Mouse (Mus musculus): ENCODE measurements around the gene Pip5k1c. TPM values are rescaled to one million over a fixed set of nuclear protein-coding genes. Genes with fewer than 3 reads are reported as not detected.
A peak's percentile ranks its signal among the peaks of the same experiment; 100 is the strongest.

The Pip5k1c gene
- polyA plus RNA-seq, 1 experiment from 2014 or later, result 31.2 TPM

- Histone ChIP-seq H3K9ac (replicated peaks; ENCODE audit: low read depth) (no peak within 1 kb of the TSS), H3K27me3 (replicated peaks; ENCODE audit: insufficient read depth, low read length) (peaks cover 25% of the 10 kb centered on the region), H3K4me2 (replicated peaks; ENCODE audit: low read depth, low read length) (no peak within 1 kb of the TSS), H3K4me3 (ENCODE audit: low read depth, low read length) (no peak within 1 kb of the TSS), H3K9me3 (ENCODE audit: low read length) (no peaks in the 10 kb centered on the region), H3K4me1 (ENCODE audit: insufficient read depth, low read depth, low read length) (no peaks in the 10 kb centered on the region; the same call in 1 of the 2 replicates), H3K36me3 (ENCODE audit: insufficient read depth, low read length) (no peaks in the 10 kb centered on the region), H3K27ac (ENCODE audit: low read length) (no peak within 1 kb of the TSS)
- 12% methylated on average over 42 of the region's 44 CpGs for WGBS
- no peak for TF ChIP-seq EP300 (IDR thresholded peaks at IDR 0.05)
- TF ChIP-seq CTCF (IDR thresholded peaks at IDR 0.05), result peak; percentile 21; the same call in 1 of the 2 replicates
- DNase-seq (ENCODE audit: low spot score) (peak; percentile 39), ATAC-seq (0 out of 2 replicates have a peak, but pooled peaks have one; percentile 16)
Observed at GRCm38 (mm10) chr10:81252424-81253419, 40.0 kb upstream of the Pip5k1c start, which contains the start of gene Matk. Matk (plus strand) TSS chr10:81252935.

GRCm38 (mm10) chr10:81254886-81255285 is 37.9 kb upstream of the Pip5k1c start:
- H3K9me3 ChIP-seq (ENCODE audit: low read length), result no peaks in the 10 kb centered on the region
- WGBS, result 50% methylated on average over 1 of the region's 1 CpGs
- no peak overlapping the region for H3K9ac ChIP-seq (replicated peaks; ENCODE audit: low read depth)
- no peak overlapping the region for H3K4me2 ChIP-seq (replicated peaks; ENCODE audit: low read depth, low read length)
- TF ChIP-seq CTCF (IDR thresholded peaks at IDR 0.05), result no peak
- TF ChIP-seq EP300 (IDR thresholded peaks at IDR 0.05), result no peak
- no peak overlapping the region for H3K4me3 ChIP-seq (ENCODE audit: low read depth, low read length)
- H3K27me3 ChIP-seq (replicated peaks; ENCODE audit: insufficient read depth, low read length), result peaks cover 44% of the 10 kb centered on the region
- H3K27ac ChIP-seq (ENCODE audit: low read length), result no peak overlapping the region
- H3K4me1 ChIP-seq (ENCODE audit: insufficient read depth, low read depth, low read length), result no peaks in the 10 kb centered on the region; the same call in 1 of the 2 replicates
- DNase-seq (ENCODE audit: low spot score) (no peak), ATAC-seq (no peak)
- no peaks in the 10 kb centered on the region for H3K36me3 ChIP-seq (ENCODE audit: insufficient read depth, low read length)

GRCm38 (mm10) chr10:81257158-81258039 is 35.4 kb upstream of the Pip5k1c start:
- no peak overlapping the region for H3K9ac ChIP-seq (replicated peaks; ENCODE audit: low read depth)
- ATAC-seq, result no peak
- H3K27me3 ChIP-seq (replicated peaks; ENCODE audit: insufficient read depth, low read length), result peaks cover 40% of the 10 kb centered on the region
- TF ChIP-seq CTCF (IDR thresholded peaks at IDR 0.05) (no peak), EP300 (IDR thresholded peaks at IDR 0.05) (no peak)
- no peaks in the 10 kb centered on the region for H3K36me3 ChIP-seq (ENCODE audit: insufficient read depth, low read length)
- H3K4me1 ChIP-seq (ENCODE audit: insufficient read depth, low read depth, low read length), result no peaks in the 10 kb centered on the region; the same call in 1 of the 2 replicates
- DNase-seq (ENCODE audit: low spot score), result no peak
- peak overlapping the region; percentile 24 for H3K4me3 ChIP-seq (ENCODE audit: low read depth, low read length)
- peaks cover 3% of the 10 kb centered on the region; the same call in 1 of the 2 replicates for H3K9me3 ChIP-seq (ENCODE audit: low read length)
- H3K27ac ChIP-seq (ENCODE audit: low read length), result no peak overlapping the region
- WGBS, result 3% methylated on average over 51 of the region's 62 CpGs
- H3K4me2 ChIP-seq (replicated peaks; ENCODE audit: low read depth, low read length), result peak overlapping the region; percentile 50

GRCm38 (mm10) chr10:81259225-81259884 is 33.4 kb upstream of the Pip5k1c start:
- Histone ChIP-seq H3K9me3 (ENCODE audit: low read length) (peaks cover 3% of the 10 kb centered on the region; the same call in 1 of the 2 replicates), H3K27ac (ENCODE audit: low read length) (no peak overlapping the region), H3K4me3 (ENCODE audit: low read depth, low read length) (no peak overlapping the region), H3K9ac (replicated peaks; ENCODE audit: low read depth) (no peak overlapping the region), H3K27me3 (replicated peaks; ENCODE audit: insufficient read depth, low read length) (peaks cover 27% of the 10 kb centered on the region), H3K4me2 (replicated peaks; ENCODE audit: low read depth, low read length) (no peak overlapping the region), H3K4me1 (ENCODE audit: insufficient read depth, low read depth, low read length) (no peaks in the 10 kb centered on the region; the same call in 1 of the 2 replicates), H3K36me3 (ENCODE audit: insufficient read depth, low read length) (peaks cover 3% of the 10 kb centered on the region; the same call in 1 of the 2 replicates)
- ATAC-seq (peak; percentile 18; the same call in 1 of the 2 replicates), DNase-seq (ENCODE audit: low spot score) (no peak)
- TF ChIP-seq EP300 (IDR thresholded peaks at IDR 0.05) (no peak), CTCF (IDR thresholded peaks at IDR 0.05) (no peak)
- 39% methylated on average over 20 of the region's 21 CpGs for WGBS

GRCm38 (mm10) chr10:81261025-81261424 is 31.7 kb upstream of the Pip5k1c start:
- Histone ChIP-seq H3K9me3 (ENCODE audit: low read length) (peaks cover 3% of the 10 kb centered on the region; the same call in 1 of the 2 replicates), H3K4me2 (replicated peaks; ENCODE audit: low read depth, low read length) (no peak overlapping the region), H3K9ac (replicated peaks; ENCODE audit: low read depth) (no peak overlapping the region), H3K4me1 (ENCODE audit: insufficient read depth, low read depth, low read length) (no peaks in the 10 kb centered on the region; the same call in none of the 2 replicates), H3K27ac (ENCODE audit: low read length) (no peak overlapping the region), H3K36me3 (ENCODE audit: insufficient read depth, low read length) (peaks cover 8% of the 10 kb centered on the region), H3K27me3 (replicated peaks; ENCODE audit: insufficient read depth, low read length) (peaks cover 27% of the 10 kb centered on the region), H3K4me3 (ENCODE audit: low read depth, low read length) (no peak overlapping the region)
- ATAC-seq (no peak), DNase-seq (ENCODE audit: low spot score) (no peak)
- WGBS, result 78% methylated on average over 4 of the region's 4 CpGs
- no peak for TF ChIP-seq EP300 (IDR thresholded peaks at IDR 0.05)
- no peak for TF ChIP-seq CTCF (IDR thresholded peaks at IDR 0.05)
